ENCODE assay signal across 9 mouse cellular contexts in the genomic region with DNA sequence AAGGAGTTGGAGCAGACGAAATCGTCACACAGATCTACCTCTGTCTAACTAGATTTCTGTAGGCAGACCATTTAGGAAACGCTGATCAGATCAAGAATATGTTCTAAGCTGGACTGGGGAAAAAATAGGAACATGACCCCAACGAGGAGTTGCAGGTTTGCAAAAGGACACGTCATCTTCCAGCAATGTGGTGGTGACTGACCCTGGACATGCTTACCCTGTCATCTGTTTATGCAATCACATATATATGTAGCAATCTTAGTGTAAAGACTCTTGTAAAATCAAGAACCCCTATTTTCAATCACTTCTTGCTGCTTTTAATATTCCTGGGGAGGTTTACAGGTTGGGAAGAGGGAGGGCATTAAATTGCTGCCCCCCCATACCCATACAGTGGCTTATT. TPM values are rescaled to one million over a fixed set of nuclear protein-coding genes. Genes with fewer than 3 reads are reported as not detected.
DNase-seq lines count a peak whose midpoint lies in the region; ATAC-seq lines count a peak whose summit lies in the region.
"Had no signal": no experiment of that assay in that cellular context is flagged by ENCODE, and none has a peak within 500 bp of the region (broad histone marks: within the 10 kb centered on the region; RNA-seq: fewer than 3 reads in every experiment).

No protein-coding gene starts in this region.

- no peak overlapping the region for H3K27ac ChIP-seq in heart, embryonic 10.5 days
- no peak overlapping the region for H3K27ac ChIP-seq in heart, embryonic 11.5 days (ENCODE audit: low read depth, low read length)
- H3K27ac ChIP-seq in forebrain, embryonic 14.5 days (ENCODE audit: low read depth, low read length): peak overlapping the region; percentile 79; the same call in 1 of the 2 replicates
- peak overlapping the region; percentile 62 for H3K27ac ChIP-seq in macrophage

- peaks cover 32% of the 10 kb centered on the region for H3K79me2 ChIP-seq in macrophage (ENCODE audit: inconsistent target)

- DNase-seq in heart, embryonic 10.5 days (ENCODE audit: low spot score): no peak
- peak; percentile 47 for DNase-seq in 3134 (ENCODE audit: extremely low read depth, insufficient read length, low spot score)
- DNase-seq in forebrain, embryonic 14.5 days (ENCODE audit: low spot score): no peak
- DNase-seq in urinary bladder, postnatal 25 days (ENCODE audit: low spot score): no peak
- DNase-seq in right cerebral cortex, postnatal 25 days: no peak
- DNase-seq in cerebellum, adult 9-11 months: no peak

- H3K9me3 ChIP-seq in heart, embryonic 10.5 days: no peaks in the 10 kb centered on the region
- H3K9me3 ChIP-seq in heart, embryonic 11.5 days (replicated peaks; ENCODE audit: control insufficient read depth, low read length): no peaks in the 10 kb centered on the region
- H3K9me3 ChIP-seq in forebrain, embryonic 14.5 days (replicated peaks; ENCODE audit: control insufficient read depth, low read length): no peaks in the 10 kb centered on the region

- H3K4me2 ChIP-seq in heart, embryonic 11.5 days: no peak overlapping the region
- H3K4me2 ChIP-seq in forebrain, embryonic 14.5 days (ENCODE audit: low read length): peak overlapping the region; percentile 51

- WGBS in heart, embryonic 10.5 days: 72% methylated on average over 5 of the region's 5 CpGs
- WGBS in heart, embryonic 11.5 days (ENCODE audit: insufficient replicate concordance): 73% methylated on average over 5 of the region's 5 CpGs
- WGBS in forebrain, embryonic 14.5 days: 78% methylated on average over 5 of the region's 5 CpGs
- WGBS in macrophage (ENCODE audit: missing documents): 39% methylated on average over 5 of the region's 5 CpGs

- peaks cover 46% of the 10 kb centered on the region for H3K27me3 ChIP-seq in heart, embryonic 10.5 days (ENCODE audit: insufficient read depth, poor library complexity, severe bottlenecking)
- peaks cover 37% of the 10 kb centered on the region for H3K27me3 ChIP-seq in heart, embryonic 11.5 days (ENCODE audit: control insufficient read depth, insufficient read depth, low read length)
- H3K27me3 ChIP-seq in forebrain, embryonic 14.5 days (replicated peaks; ENCODE audit: control insufficient read depth, insufficient read depth, low read length): no peaks in the 10 kb centered on the region

- H3K4me1 ChIP-seq in heart, embryonic 10.5 days: peaks cover 37% of the 10 kb centered on the region
- peaks cover 16% of the 10 kb centered on the region for H3K4me1 ChIP-seq in heart, embryonic 11.5 days (ENCODE audit: control insufficient read depth, insufficient read depth, low read length)
- peaks cover 26% of the 10 kb centered on the region for H3K4me1 ChIP-seq in forebrain, embryonic 14.5 days (ENCODE audit: control insufficient read depth, insufficient read depth, low read length)

- H3K9ac ChIP-seq in heart, embryonic 11.5 days (ENCODE audit: low read depth, low read length): no peak overlapping the region
- no peak overlapping the region for H3K9ac ChIP-seq in forebrain, embryonic 14.5 days (ENCODE audit: low read length)

- ATAC-seq in heart, embryonic 11.5 days (replicated peaks; ENCODE audit: insufficient number of reproducible peaks, low FRiP score, low TSS enrichment): no peak
- no peak for ATAC-seq in forebrain, embryonic 14.5 days

- H3K36me3 ChIP-seq in heart, embryonic 10.5 days: peaks cover 29% of the 10 kb centered on the region
- peaks cover 26% of the 10 kb centered on the region for H3K36me3 ChIP-seq in heart, embryonic 11.5 days (ENCODE audit: control insufficient read depth, insufficient read depth, low read length)
- H3K36me3 ChIP-seq in forebrain, embryonic 14.5 days (ENCODE audit: control insufficient read depth, insufficient read depth, low read length): peaks cover 33% of the 10 kb centered on the region
- H3K36me3 ChIP-seq in macrophage (ENCODE audit: inconsistent target): peaks cover 28% of the 10 kb centered on the region

- H3K4me3 ChIP-seq in heart, embryonic 10.5 days: 0 out of 2 replicates have a peak overlapping the region, but pooled peaks have one; percentile 92
- H3K4me3 ChIP-seq in heart, embryonic 11.5 days (ENCODE audit: low read depth, low read length): no peak overlapping the region
- no peak overlapping the region for H3K4me3 ChIP-seq in forebrain, embryonic 14.5 days (ENCODE audit: low read depth, low read length)
- H3K4me3 ChIP-seq in macrophage (ENCODE audit: inconsistent target): no peak overlapping the region

RNA-seq across cellular contexts. Expression of a gene that starts 0.8 kb away (rescaled TPM):
- polyA plus RNA-seq in heart, embryonic 10.5 days (2016; fragmentation: Nextera tagmentation; extraction: Ambion mirVana): 1,495 and 2,024 TPM in 2 replicates
- 1,419 and 1,452 TPM in 2 replicates for polyA plus RNA-seq in heart, embryonic 11.5 days (2014; fragmentation: Nextera tagmentation; extraction: Ambion mirVana)
- polyA plus RNA-seq in forebrain, embryonic 14.5 days (2014; fragmentation: Nextera tagmentation; extraction: Ambion mirVana): 1,959 and 2,468 TPM in 2 replicates
- 100 to 1,000 TPM in 6 of 26 experiments, 10 to 100 TPM in 20; 24.2 to 132 (median 59.4) TPM for total RNA-seq in macrophage (2018; cell fraction: chromatin; rRNA removed)
- total RNA-seq in macrophage (2018; cell fraction: cytosol; rRNA removed): 100 to 1,000 TPM in 9 of 26 experiments, 10 to 100 TPM in 17; 62.4 to 138 (median 87.8) TPM
- 100 to 1,000 TPM in 7 of 26 experiments, 10 to 100 TPM in 19; 37.6 to 217 (median 77.9) TPM for total RNA-seq in macrophage (2018; cell fraction: nucleus; rRNA removed)
- polyA plus RNA-seq in macrophage (2018): 131 to 178 TPM (median 145 TPM) in 3 replicates

RNA-seq across cellular contexts. Expression of a gene that starts 2.5 kb away (rescaled TPM):
- polyA plus RNA-seq in heart, embryonic 10.5 days (2016; fragmentation: Nextera tagmentation; extraction: Ambion mirVana): 0.15 and 0.24 TPM in 2 replicates
- polyA plus RNA-seq in heart, embryonic 11.5 days (2014; fragmentation: Nextera tagmentation; extraction: Ambion mirVana): 0.21 and 0.39 TPM in 2 replicates
- polyA plus RNA-seq in forebrain, embryonic 14.5 days (2014; fragmentation: Nextera tagmentation; extraction: Ambion mirVana): 8.2 and 8.8 TPM in 2 replicates
- total RNA-seq in macrophage (2018; cell fraction: chromatin; rRNA removed): 1 to 10 TPM in 5 of 26 experiments, under 1 TPM in 7, not detected in 14; 0.23 to 3.5 (median 0.60) TPM
- total RNA-seq in macrophage (2018; cell fraction: cytosol; rRNA removed): 1 to 10 TPM in 13 of 26 experiments, under 1 TPM in 13; 0.12 to 3.1 (median 0.78) TPM
- 1 to 10 TPM in 7 of 26 experiments, under 1 TPM in 15, not detected in 4; 0.14 to 2.0 (median 0.57) TPM for total RNA-seq in macrophage (2018; cell fraction: nucleus; rRNA removed)
- 1.4 to 1.6 TPM (median 1.5 TPM) in 3 replicates for polyA plus RNA-seq in macrophage (2018)

RNA-seq across cellular contexts. Expression of a gene that starts 7.6 kb away (rescaled TPM):
- 138 and 154 TPM in 2 replicates for polyA plus RNA-seq in heart, embryonic 10.5 days (2016; fragmentation: Nextera tagmentation; extraction: Ambion mirVana)
- polyA plus RNA-seq in heart, embryonic 11.5 days (2014; fragmentation: Nextera tagmentation; extraction: Ambion mirVana): 106 and 115 TPM in 2 replicates
- polyA plus RNA-seq in forebrain, embryonic 14.5 days (2014; fragmentation: Nextera tagmentation; extraction: Ambion mirVana): 36.7 and 44.5 TPM in 2 replicates
- 10 to 100 TPM; 20.1 to 54.5 (median 33.9) TPM for total RNA-seq in macrophage (2018; cell fraction: chromatin; rRNA removed)
- total RNA-seq in macrophage (2018; cell fraction: cytosol; rRNA removed): 100 to 1,000 TPM in 25 of 26 experiments, 10 to 100 TPM in 1; 93.9 to 147 (median 122) TPM
- 100 to 1,000 TPM in 8 of 26 experiments, 10 to 100 TPM in 18; 50.1 to 140 (median 91.8) TPM for total RNA-seq in macrophage (2018; cell fraction: nucleus; rRNA removed)
- polyA plus RNA-seq in macrophage (2018): 104 to 129 TPM (median 119 TPM) in 3 replicates

RNA-seq across cellular contexts. Expression of a gene that starts 12.6 kb away (rescaled TPM):
- 0.50 TPM in 1 of 2 replicates, not detected in the other for polyA plus RNA-seq in heart, embryonic 10.5 days (2016; fragmentation: Nextera tagmentation; extraction: Ambion mirVana)
- 0.42 and 0.63 TPM in 2 replicates for polyA plus RNA-seq in heart, embryonic 11.5 days (2014; fragmentation: Nextera tagmentation; extraction: Ambion mirVana)
- polyA plus RNA-seq in forebrain, embryonic 14.5 days (2014; fragmentation: Nextera tagmentation; extraction: Ambion mirVana): 3.9 and 4.7 TPM in 2 replicates
- total RNA-seq in macrophage (2018; cell fraction: chromatin; rRNA removed): 1 to 10 TPM in 7 of 26 experiments, under 1 TPM in 14, not detected in 5; 0.15 to 3.4 (median 0.46) TPM
- total RNA-seq in macrophage (2018; cell fraction: cytosol; rRNA removed): 1 to 10 TPM in 5 of 26 experiments, under 1 TPM in 21; 0.11 to 2.2 (median 0.39) TPM
- total RNA-seq in macrophage (2018; cell fraction: nucleus; rRNA removed): 1 to 10 TPM in 14 of 26 experiments, under 1 TPM in 11, not detected in 1; 0.17 to 3.9 (median 1.2) TPM
- 0.25 to 0.89 TPM (median 0.42 TPM) in 3 replicates for polyA plus RNA-seq in macrophage (2018)

RNA-seq across cellular contexts. Expression of a gene that starts 14.5 kb away (rescaled TPM):
- 0.09 TPM in 1 of 2 replicates, not detected in the other for polyA plus RNA-seq in heart, embryonic 10.5 days (2016; fragmentation: Nextera tagmentation; extraction: Ambion mirVana)
- polyA plus RNA-seq in heart, embryonic 11.5 days (2014; fragmentation: Nextera tagmentation; extraction: Ambion mirVana): 0.11 and 0.13 TPM in 2 replicates
- polyA plus RNA-seq in forebrain, embryonic 14.5 days (2014; fragmentation: Nextera tagmentation; extraction: Ambion mirVana): 0.09 TPM in 1 of 2 replicates, not detected in the other
- total RNA-seq in macrophage (2018; cell fraction: chromatin; rRNA removed): not detected
- under 1 TPM in 1 of 26 experiments, not detected in 25; 0.04 TPM for total RNA-seq in macrophage (2018; cell fraction: cytosol; rRNA removed)
- under 1 TPM in 2 of 26 experiments, not detected in 24; 0.32 to 0.56 TPM for total RNA-seq in macrophage (2018; cell fraction: nucleus; rRNA removed)
- not detected in 3 replicates for polyA plus RNA-seq in macrophage (2018)
- total RNA-seq: liver, adult 2 months had no signal

Comparison
In these comparisons a context has a peak if more than half of its experiments do, and no peak if none do; other contexts are left out.
1. H3K27ac ChIP-seq: peak in forebrain, embryonic 14.5 days (single experiment) and macrophage (single experiment); none in heart, embryonic 10.5 days (single experiment) and heart, embryonic 11.5 days (single experiment).